Mouse (Mus musculus) brain, embryonic 18.5 days (tissue): ENCODE data around the gene Hist1h1d.
"Not testable (repeated sequence)": the region's sequence is repeated elsewhere in the genome, so short reads cannot be mapped to it uniquely, and the experiment has no call there.

ENCODE experiments used
- DNase-seq: peaks from one replicate; pipeline ENCODE4 v3.0.0-alpha.2; 2012; ENCODE audit warnings: low read depth, low spot score

Gene Hist1h1d

DNA sequence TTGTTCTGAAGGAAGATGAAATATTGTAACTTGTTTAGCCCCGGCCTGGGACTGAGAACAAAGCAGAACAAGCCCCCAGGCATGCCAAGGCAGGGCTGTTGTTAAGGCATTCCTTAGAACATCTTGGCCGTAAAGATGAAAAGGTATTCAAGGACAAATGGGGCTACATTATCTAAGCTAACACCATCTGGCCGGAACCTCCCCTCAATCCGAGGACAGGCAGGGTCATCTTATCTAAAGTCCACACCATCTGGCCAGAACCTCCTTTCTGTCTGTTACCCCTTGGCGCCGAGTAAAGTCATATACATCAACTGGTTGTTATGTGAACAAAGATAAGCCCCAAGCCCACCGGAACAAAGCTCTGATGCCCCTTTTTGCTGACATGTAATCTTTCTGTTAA lies 38.8 kb downstream of the Hist1h1d start:
- not testable (repeated sequence) for DNase-seq

DNA sequence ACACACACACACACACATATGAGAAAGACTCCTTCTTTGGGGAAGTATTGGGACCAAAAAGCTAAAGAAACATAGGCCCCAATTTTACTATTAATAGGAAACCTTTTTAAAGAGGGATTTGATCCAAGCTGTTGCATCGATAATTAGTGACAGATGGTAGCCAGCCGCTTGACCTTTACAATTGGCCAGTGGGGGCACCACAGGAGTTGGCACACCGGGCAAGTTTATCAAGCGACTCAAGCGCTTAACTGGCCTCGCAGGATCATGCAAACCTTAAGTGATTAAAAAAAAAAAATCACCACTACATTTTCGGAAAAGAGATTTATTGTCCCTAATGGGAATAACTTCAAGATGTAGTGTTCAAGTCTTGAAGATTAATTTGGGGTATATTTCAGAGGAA lies 39.6 kb downstream of the Hist1h1d start:
- DNase-seq = no peak

DNA sequence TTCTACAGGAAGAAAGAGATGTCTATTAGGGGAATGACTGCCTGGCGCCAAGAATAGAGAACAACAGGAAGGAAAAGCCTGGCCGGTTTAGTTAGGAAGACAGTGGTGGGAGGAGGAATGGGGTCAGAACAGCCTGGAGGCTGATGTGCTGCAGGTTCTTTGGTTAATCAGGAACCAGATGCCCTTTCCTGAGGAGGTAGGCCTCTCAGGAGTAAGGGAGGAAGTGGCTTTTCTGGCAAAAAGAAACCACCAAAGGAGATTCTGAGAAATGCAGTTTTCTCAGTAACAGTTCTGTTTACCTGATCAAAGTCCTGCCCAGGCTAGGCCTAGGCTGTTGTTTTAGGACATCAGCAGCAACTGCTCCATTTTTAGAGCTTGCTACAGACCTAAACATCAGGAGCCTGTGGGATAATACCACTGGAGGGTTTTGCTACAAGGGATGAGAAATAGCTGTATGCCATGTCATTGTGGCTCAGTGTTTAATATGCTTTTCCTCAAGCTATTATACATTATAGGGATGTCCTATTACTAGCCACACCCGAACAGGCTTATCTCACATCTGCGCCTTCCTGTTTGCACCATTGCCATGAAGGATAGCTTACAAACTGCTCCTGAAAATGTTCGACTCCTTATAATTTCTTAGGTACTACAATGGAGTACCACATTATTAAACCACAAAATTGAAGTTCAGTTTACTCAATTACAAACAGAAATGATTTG lies 40.1 kb downstream of the Hist1h1d start:
- no peak for DNase-seq

DNA sequence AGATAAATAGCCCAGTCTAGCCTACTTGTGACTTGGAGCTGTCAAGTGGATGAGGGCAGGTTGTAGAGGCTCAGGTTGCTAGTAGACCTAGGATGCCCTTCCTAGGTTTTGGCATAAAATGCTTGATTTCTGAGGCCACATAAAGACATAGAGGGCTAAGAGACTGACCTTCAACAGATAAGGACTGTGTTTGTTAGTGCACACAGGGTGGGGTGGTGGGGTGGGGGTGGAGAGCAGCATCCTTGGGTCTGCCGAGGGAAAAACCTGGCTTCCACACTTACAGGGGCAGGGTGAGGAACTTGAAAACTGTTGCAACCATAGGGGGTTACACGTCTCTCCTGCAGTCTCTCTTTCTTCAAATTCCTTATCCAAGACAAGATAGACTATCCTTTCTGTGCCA lies 42.1 kb downstream of the Hist1h1d start:
- no peak for DNase-seq

DNA sequence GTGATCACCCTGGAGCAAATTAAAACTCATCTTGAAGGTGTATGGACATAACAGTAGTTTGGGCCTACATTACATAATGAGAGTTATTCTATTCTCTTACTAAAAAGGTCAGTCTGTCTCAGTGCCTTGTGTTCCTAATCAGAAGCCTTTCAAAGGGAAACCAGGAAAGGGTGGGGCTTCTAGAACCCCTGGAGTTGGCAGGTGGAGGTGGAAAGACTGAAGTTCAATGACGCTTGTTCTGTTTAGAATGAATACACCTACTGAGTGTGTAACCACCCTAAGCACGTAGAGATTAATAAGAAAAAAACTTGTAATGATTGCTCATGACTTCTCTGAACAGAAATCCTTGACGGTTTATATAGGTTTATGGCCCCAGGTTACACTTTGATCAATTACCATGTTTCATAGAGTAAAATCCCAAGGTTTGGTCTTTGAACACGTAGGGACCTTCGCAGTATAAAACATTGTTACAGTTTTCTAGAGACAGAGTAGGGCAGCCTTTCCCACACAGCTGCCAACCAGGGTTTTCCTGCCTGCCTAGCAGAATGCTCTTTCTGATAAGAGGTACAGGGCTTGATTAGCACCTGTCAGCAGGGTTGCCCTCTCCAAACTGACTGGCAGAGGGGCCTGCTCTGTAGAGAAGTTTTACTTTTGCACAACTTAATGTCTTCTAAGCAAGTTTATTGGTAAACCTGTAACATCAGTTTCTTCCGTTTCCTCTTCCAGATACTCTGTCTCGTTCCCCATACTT lies 42.7 kb downstream of the Hist1h1d start:
- DNase-seq = no peak

DNA sequence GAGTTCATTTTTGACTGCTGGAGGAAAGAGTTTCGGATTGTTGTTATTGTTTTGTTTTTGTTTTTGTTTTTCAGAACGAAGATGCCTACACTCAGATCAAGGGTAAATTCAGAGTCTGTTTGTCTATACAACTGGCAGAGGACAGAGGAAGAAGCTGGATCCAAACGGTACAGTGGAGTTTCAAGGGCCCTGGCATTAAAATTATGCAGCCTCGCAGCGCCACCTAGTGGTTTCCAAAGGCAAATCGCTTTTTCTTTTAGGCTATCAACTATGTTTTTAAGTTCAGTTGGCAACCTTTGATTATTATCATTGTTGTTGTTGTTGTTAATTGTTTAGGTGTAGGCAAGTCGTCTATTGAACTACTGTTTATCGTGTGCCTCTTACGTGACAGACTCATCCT lies 44.9 kb downstream of the Hist1h1d start:
- no peak for DNase-seq

DNA sequence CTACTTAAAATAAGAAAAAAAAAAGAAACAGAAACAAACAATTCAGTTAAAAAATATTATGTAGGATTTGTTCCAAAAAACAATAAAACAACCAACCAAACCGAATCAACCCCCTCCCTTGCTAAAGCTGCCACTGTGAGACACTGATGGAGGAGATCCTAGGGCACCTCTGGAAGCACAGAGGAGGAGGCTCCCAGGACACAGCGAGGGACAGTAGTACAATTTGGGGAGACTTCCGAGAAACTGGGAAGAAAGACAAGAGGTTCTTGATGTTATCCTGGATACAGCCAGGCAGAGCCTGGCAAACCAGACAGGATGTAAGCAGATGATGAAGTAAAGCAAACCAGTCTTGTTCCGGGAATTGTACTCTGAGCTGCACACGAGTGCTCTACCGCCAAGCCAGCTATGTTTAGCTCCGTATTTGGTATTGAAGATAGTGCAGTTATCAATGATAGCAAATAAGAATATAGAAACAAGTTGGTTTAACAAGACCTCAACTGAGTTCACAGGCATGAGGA lies 50.2 kb downstream of the Hist1h1d start:
- no peak for DNase-seq

DNA sequence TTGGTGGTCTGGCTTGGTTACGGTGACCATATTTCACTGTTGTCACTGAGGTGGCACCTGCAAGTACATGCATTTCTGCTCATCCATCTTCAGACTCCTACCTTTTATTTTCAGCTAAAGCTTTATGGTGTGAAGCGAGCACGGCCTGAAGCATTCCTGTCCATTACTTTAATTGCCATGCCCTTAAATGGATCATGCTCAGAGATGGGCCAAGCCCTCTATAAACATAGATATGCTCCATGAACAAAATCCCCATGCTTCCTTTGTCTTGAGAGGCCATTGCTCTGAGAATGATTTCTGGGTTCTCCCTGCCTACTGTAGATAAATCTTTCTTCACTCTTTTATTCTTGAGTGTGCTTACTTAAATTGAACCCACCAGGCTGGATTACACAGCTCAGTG lies 51.4 kb downstream of the Hist1h1d start:
- no peak for DNase-seq

DNA sequence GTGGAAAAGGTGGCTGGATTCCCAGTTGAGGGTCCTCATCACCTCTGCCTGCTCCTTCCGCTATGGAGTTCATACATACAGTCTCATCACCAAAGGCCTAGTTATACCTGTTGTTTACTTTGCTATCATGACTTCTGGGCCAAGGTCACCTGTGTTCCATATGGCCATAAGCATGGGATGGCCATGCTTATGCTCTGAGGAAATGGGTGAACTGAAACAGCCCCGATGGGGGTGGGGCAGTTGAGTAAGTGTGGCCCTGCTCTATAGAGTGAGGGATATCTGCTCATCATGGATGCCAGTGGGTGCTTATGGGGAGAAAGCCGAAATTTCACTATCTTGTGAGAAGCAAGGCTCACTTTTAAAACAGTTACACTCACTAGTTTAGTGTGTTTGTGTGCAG lies 52.0 kb downstream of the Hist1h1d start:
- no peak for DNase-seq

DNA sequence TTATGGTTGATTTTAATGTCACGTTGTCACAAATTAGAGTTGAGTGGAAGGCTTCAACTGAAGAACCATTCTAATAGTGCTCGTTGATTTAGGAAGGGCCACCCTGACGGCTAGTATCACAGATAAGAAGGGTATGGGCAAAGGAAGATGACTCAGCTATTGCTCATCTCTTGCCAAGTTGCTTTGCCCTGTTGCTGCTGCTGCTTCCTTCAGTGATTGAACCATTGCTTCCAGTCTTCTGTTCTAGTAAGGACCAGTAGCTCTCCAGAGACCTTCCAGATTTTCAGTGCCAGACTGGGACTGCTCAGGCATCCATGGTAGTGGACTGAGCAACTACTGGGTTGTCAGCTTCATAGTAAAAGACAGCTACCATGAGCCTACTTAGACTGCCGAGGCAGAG lies 56.1 kb downstream of the Hist1h1d start:
- DNase-seq = no peak

DNA sequence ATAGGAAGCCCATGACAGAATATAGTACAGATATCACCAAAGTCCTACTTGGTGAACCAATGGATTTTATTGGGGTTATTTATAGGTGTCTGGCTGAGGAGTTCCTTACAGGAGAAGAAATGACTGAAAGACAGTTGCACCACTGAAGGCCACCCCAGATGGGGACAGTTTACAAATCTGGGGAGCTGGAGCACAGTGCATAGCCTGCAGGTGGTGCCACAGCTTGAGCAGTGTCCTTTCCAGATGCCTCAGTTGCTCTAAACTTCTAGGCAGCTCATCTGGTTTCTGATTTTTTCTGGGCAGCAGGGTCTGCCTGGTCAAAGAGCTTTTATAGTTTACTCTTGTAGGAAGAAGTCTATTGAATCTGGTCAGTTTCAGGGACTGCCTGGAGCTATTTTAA lies 56.8 kb downstream of the Hist1h1d start:
- DNase-seq = no peak
